Mouse (Mus musculus) right cerebral cortex, postnatal 14 days (tissue): ENCODE measurements at regions not wholly inside any gene's neighbourhood (a gene's known extent, or its start where the extent isn't known, plus 50 kb on each side); places are given as distances from the start of the nearest gene placed in this dataset.

ENCODE experiments used
- DNase-seq: peaks from one replicate; pipeline ENCODE4 v3.0.0; 2022

DNA sequence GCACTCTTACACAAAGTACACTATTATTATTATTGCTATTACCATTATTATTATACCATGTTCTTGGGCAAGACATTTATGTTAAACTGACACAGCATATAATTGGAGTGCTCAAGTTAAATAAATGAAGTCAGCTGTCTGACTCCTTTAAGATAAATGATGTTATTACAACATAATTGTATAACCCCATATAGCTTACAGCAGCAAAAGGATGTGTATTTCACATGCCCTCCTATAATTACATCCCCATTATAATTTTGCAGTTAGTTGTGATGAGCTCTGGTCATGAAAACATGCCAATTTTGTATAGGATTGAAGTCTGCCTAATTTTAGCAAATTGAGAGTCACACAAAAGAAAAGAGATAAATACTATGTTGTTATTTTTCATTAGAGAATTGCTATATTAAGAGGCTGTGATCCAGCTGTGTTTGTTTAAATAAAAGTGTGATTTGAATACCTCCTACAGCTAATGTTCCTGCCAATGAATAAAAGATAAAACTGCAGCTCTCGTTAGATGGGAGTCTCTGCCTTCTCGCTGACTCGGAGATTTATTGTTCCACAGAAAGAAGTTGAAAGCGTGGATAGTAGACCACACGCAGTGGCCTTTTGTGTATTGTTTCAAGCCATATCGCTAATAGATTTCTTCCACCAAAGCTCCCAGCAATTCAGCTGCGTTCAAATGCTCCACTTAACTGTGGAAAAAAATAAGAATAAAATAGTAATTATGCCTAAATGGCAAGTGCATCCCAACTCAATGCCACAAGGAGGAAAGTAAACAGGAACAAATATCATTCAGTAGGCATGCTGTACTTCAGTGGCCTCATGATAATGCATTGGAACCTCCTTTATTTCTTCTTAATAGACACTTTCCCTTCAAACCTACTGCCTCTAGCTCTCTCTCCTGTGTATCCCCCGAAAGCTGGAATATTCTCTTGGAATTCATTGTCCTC is 194.9 kb upstream of the Gm10192 start:
- DNase-seq = no peak

DNA sequence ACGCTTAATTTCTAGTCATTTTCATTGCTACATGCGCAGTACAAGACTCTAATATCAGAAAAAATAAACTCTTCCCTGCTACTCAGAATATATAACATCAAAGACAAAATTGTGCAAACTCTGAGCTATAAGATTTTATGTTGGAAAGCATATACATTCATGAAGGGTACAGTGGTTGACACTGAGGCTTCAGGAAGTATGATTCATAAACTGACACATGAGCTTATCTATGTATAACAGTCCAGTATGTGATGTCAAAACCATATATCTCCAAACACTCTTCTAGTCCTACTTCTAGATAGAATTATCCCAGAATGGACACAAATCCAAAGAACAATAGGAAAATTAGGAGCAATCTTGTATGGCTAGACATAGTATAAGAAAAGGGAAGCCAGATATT is 177.5 kb upstream of the Gm10192 start:
- no peak for DNase-seq

DNA sequence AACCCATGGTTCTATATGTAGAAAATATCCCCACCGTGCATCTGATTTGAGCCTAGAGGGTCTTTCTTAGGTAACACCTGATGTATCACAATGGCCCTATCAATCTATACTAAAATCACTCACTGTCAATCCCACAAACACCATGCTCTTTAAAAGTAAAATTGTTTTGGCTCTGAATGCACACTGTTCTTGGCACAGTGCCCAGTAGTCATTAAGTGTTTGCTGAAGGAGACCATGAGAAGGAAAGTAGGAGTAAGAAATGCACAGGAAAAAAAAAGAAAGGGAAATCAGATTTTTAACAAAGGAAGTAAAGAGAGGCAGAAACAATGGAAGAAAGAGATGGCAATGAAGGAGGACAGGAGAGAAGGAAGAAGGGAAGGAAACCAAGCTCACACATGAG is 175.0 kb upstream of the Gm10192 start:
- DNase-seq = no peak

DNA sequence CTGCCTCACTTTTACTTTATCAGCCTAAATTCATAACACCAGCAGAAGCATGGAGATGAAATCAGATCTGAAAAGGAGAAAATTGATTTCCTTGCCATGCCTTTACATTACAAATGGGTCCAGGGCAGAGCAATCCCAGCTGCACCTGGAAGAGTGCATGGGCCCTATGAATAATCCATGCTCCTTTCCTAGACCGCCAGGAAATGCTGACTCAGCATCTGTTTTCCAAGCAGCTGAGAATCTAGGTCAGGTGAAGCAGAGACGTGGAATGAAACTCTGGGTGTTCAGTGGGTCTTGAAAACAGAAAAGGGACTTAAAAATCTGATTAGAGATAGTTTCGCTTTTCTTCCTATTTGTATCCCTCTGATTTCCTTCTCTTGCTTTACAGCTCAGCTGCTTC is 163.8 kb upstream of the Gm10192 start:
- DNase-seq = no peak

DNA sequence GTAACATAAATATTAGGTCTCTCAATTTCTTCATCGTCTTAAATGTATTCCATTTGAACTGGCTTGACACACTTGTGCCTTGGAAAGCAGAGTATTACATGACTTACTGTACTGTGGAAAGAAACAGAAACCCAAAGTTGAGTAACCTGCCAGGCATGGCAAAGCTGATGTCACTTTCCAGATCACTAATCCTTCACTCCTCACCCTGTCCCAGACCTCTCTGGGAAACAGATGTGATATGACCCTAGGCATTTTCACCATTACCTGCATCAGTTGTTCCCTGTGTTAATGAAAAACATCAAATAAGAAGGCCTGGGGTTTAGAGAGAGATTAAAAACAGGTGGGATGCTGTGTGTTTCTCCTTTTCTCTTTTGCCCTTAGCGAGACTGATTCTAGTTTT is 161.4 kb upstream of the Gm10192 start:
- DNase-seq = no peak

DNA sequence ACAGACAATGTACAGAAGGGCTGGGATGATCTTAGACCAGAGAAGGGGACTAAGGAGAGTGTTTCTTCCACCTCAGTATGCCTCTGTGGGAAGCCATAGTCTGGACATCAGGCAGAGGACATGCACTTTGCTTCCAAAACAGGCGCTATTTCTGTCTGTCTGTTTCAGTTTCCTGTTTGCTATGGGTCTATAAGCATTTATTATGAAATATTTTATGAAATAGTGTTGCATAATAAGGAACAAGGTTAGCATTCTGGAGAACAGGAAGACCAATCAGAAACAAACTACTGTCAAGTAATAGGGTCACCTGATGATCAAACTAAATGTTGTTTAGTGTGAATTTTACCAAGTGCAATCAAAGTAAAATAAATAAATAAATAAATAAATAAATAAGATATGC is 160.4 kb upstream of the Gm10192 start:
- no peak for DNase-seq
